Comparison of ENCODE assay signal across 26 mouse cellular contexts in genomic region chr11:114050511-114050910, GRCm38 (mm10). TPM values are rescaled to one million over a fixed set of nuclear protein-coding genes. Genes with fewer than 3 reads are reported as not detected.
"Had no signal": no experiment of that assay in that cellular context is flagged by ENCODE, and none has a peak within 500 bp of the region (broad histone marks: within the 10 kb centered on the region; RNA-seq: fewer than 3 reads in every experiment).

No protein-coding gene starts in this region.

- H3K9ac ChIP-seq: heart, embryonic 13.5 days; heart, embryonic 15.5 days; hindbrain, embryonic 12.5 days; hindbrain, embryonic 14.5 days; intestine, embryonic 15.5 days; kidney, embryonic 15.5 days; liver, embryonic 13.5 days; liver, embryonic 15.5 days had no signal

- H3K27ac ChIP-seq: heart, embryonic 13.5 days; heart, embryonic 15.5 days; hindbrain, embryonic 12.5 days; hindbrain, embryonic 14.5 days; intestine, embryonic 15.5 days; kidney, embryonic 15.5 days; kidney, postnatal 0 days; liver, embryonic 13.5 days; liver, embryonic 15.5 days had no signal

- H3K36me3 ChIP-seq: heart, embryonic 15.5 days; hindbrain, embryonic 12.5 days; intestine, embryonic 15.5 days; liver, embryonic 13.5 days; liver, embryonic 15.5 days had no signal

- H3K27me3 ChIP-seq: heart, embryonic 13.5 days; heart, embryonic 15.5 days; hindbrain, embryonic 12.5 days; intestine, embryonic 15.5 days; kidney, embryonic 15.5 days; liver, embryonic 13.5 days; liver, embryonic 15.5 days had no signal

- H3K4me1 ChIP-seq: liver, embryonic 15.5 days had no signal

- DNase-seq: gastrocnemius, postnatal 14 days; gastrocnemius, postnatal 36 days; heart, adult 18-20 months; heart, postnatal 14 days; heart, postnatal 4 days; kidney, adult 11 months; kidney, adult 2 months; kidney, adult 9 months; kidney, postnatal 14 days; kidney, postnatal 36 days; layer of hippocampus, adult 9-11 months; layer of hippocampus, postnatal 36 days; liver; liver, embryonic 13.5 days had no signal

- H3K9me3 ChIP-seq: hindbrain, embryonic 12.5 days; intestine, embryonic 15.5 days; kidney, embryonic 15.5 days; liver, embryonic 13.5 days had no signal

- H3K4me3 ChIP-seq: heart, embryonic 13.5 days; heart, embryonic 15.5 days; hindbrain, embryonic 12.5 days; intestine, embryonic 15.5 days; kidney, embryonic 15.5 days; liver, embryonic 13.5 days; liver, embryonic 15.5 days had no signal

- ATAC-seq: inflammation-experienced regulatory T-cells, adult 6 months; intestine, embryonic 15.5 days had no signal

- H3K4me2 ChIP-seq: heart, embryonic 11.5 days; heart, embryonic 13.5 days; heart, embryonic 15.5 days; hindbrain, embryonic 12.5 days; hindbrain, embryonic 14.5 days; intestine, embryonic 15.5 days; kidney, embryonic 15.5 days; liver, embryonic 11.5 days; liver, embryonic 13.5 days; liver, embryonic 15.5 days had no signal

RNA-seq across cellular contexts. Expression of gene Sdk2, which starts 16.3 kb away (rescaled TPM):
- total RNA-seq: granulocyte monocyte progenitor cell, adult 5-6 weeks had no signal
